Mouse (Mus musculus) spleen, adult 18-20 months (tissue): ENCODE data around the gene Ppp1r13b.
A peak's percentile ranks its signal among the peaks of the same experiment; 100 is the strongest.
"Not testable (repeated sequence)": the region's sequence is repeated elsewhere in the genome, so short reads cannot be mapped to it uniquely, and the experiment has no call there.

ENCODE experiments used
- DNase-seq, 2 experiments: peaks; one replicate each; pipeline ENCODE4 v3.0.0; 2022; ENCODE audit warnings: mixed read lengths in 2 of 2

The Ppp1r13b gene

GRCm38 (mm10) chr12:111907970-111908681 lies at the start of gene Ppp1r13b:
Gene Ppp1r13b, minus strand, starts transcription at chr12:111908110.
- peak; percentile 89 to 95 for DNase-seq

DNA sequence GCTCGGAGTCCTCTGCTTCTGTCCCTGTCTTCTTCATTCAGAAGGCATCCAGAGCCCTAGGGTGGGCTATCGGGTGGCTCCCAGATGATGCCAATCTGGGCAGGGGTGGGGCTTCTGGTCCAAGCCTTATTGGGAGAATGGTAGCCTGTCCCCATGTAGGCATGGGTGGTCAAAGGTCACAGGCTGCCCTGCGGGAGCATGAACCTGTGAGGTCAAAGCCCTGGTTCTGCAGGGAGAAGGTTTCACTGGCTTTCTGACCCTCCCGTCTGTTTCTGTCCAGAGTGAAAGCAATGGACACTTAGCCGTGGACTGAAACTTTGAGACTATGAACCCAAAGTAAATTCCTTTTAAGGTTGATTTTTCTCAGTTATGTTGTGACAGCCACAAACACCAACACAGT lies 48.3 kb upstream of the Ppp1r13b start:
- no peak for DNase-seq

DNA sequence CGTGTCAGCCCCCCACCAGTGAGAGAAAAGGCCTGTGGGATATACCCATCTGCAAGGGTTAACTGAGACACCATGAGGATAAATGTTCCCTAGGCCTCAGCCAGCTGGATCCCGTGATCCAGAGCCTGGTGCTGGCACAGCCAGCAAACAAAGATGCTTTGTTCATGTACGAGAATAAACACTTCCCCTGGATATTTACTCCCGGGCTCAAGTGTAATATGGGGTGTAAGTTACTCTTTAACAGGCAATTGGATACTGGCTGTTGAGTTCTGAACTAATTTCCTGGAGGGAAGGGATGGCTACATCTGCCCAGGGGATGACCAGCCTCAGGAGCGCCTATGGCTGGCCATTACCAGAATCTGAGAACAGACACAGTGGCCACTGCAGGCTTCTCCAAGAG lies 43.8 kb upstream of the Ppp1r13b start:
- no peak for DNase-seq

- DNase-seq: no peak
Observed at GRCm38 (mm10) chr12:111950486-111950885, 42.6 kb upstream of the Ppp1r13b start.

DNA sequence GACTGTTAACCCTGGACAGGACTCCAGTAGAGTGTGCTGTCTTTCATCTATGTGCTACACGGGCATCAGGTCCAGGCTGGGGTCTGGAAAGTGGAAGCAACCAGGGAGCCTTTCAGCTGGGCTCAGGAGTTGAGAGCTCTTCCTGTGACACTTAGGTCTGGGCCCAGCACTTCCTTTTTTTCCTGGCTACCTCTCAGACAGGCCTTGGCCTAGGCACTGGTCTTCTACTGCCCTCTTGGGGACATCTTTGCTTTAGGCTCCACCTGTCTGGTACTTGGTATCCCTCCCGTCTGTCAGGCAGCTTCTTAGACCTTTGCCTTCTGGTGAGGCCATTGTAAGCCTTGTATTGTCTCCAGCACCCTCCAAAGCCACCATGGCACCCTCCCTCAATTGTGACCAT lies 38.8 kb upstream of the Ppp1r13b start:
- DNase-seq: peak; percentile 59 to 61

DNA sequence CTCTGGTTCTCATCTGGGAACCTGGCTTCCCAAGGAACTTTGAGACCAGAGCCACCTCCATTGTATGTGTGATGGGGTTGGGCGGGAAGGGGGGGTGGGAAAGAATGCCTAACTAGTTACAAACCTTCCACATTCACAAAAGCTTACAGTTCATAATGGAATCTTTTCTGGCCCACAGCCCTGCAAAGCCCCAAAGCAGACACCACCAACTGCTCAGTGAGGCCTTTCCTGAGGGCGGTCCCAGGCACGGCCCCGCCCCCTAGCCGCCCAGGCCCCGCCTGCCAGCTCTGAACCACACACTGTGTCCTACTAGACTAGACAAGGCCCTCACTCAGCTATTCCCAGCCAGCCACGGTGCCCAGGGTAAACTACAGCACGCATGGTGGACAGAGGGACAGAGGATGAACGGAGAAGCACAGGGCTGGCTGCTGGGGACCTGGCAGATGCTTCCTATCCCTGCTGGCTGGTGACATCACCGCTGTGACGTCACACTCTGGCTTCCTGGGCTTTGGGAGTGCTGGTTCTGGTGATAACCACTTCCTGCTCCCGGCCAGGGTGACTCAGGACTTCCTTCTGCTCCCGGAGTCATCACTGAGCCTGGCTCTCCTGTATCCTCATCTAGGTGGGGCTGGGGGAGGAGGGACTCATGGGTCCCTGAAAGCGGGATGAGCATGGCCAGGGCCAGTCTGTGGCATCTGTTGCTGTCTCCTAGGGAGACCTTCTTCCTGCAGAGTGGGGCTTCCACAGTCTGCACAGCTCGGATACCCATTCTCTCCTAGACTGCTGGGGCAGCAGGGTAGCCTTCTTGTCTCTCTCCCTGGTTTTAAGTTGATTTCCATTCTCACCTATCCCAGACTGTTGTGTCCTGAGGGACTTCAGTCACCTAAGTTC lies 38.1 kb upstream of the Ppp1r13b start:
- DNase-seq: not testable (repeated sequence)

- no peak for DNase-seq
Observed at GRCm38 (mm10) chr12:111945115-111945514, 37.2 kb upstream of the Ppp1r13b start.

- peak in 1 of 2 experiments; percentile 14 for DNase-seq
Observed at GRCm38 (mm10) chr12:111944065-111944987, 36.4 kb upstream of the Ppp1r13b start.

GRCm38 (mm10) chr12:111943421-111944064 lies 35.6 kb upstream of the Ppp1r13b start:
- DNase-seq: no peak

DNA sequence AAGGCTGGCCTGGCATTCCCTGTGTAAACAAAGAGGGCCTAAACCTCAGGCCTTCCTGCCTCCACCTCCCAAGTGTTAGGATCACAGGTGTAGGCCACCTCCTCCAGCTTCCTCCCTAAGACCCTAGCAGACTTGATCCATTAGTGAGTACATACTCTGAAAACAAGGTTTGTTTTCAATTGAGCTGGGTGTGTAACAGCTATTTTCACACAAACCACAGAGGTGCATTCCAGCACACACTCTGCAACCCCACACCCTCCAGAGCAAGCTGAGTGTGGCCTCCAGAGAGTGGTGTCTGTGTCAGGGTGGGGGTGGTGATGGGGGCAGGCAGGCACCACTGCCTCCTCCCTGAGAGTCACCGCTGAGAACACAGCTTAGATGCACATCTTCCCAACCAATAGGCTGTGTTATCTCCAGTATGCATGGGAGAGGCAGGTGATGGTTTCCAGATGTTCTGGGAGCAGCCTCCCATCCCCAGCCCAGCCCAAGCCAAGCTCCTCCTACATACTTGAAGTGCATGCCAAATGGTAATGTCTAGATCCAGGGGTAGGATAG lies 30.8 kb upstream of the Ppp1r13b start:
- no peak for DNase-seq

- DNase-seq: no peak
Observed at GRCm38 (mm10) chr12:111936706-111937550, 29.0 kb upstream of the Ppp1r13b start.

GRCm38 (mm10) chr12:111933971-111934370 lies 26.1 kb upstream of the Ppp1r13b start:
- no peak for DNase-seq

- no peak for DNase-seq
Observed at GRCm38 (mm10) chr12:111933032-111933704, 25.3 kb upstream of the Ppp1r13b start.

- no peak for DNase-seq
Observed at GRCm38 (mm10) chr12:111932513-111932912, 24.6 kb upstream of the Ppp1r13b start.

- DNase-seq: no peak
Observed at GRCm38 (mm10) chr12:111931411-111932025, 23.6 kb upstream of the Ppp1r13b start.

DNA sequence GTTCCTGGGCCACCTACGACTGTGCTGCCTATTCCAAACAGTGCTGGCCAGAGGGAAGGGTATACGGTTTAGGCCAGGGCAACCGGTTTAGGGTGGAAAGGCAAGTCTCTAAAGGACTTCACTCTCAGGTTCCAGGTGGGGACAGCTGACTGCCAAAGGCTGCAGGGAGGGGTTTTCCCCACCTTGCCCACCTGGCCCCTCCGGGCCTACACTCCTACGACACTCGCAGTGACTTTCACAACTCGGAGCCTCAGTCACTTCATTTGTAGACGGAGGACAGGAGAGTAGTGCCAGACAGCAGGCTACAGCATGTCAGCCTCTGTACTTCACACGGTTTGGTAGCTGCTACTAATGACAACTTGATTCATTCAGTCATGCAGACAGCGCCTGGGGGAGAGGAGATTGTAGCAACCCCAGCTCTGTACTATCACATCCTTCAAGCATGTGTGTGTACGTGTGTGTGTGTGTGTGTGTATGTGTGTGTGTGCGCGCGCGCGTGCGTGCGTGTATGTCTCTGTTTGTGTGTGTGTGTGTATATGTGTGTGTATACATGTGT lies 20.6 kb upstream of the Ppp1r13b start:
- no peak for DNase-seq

DNA sequence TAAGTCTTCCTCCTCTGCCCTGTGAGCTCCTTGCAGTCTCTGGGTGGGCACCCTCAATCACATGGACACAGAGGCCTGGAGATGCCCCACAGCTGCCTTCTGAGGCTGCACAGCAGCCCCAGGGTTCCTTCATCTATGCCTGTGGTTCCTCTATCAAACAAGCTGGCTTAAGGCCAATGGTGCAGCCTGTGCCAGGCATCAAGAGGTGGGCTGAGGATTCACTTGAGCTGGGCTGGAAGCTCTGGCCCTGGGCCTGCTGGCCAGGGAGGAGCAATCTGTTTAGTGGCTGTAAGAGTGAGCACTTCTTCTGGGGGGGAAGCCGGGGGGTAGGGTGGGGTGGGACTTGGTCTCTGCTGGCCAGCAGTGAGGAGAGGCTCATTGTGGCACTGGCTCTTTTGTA lies 19.4 kb upstream of the Ppp1r13b start:
- DNase-seq: no peak

GRCm38 (mm10) chr12:111923117-111923516 lies 15.2 kb upstream of the Ppp1r13b start:
- DNase-seq: no peak

GRCm38 (mm10) chr12:111920046-111920445 lies 12.1 kb upstream of the Ppp1r13b start:
- no peak for DNase-seq
